In genomic region chr12:79103773-79104172, GRCm38 (mm10) we compare ENCODE assay signal across 14 mouse cellular contexts. TPM values are rescaled to one million over a fixed set of nuclear protein-coding genes. Genes with fewer than 3 reads are reported as not detected.
DNase-seq lines count a peak whose midpoint lies in the region; ATAC-seq and TF ChIP-seq lines count a peak whose summit lies in the region.
"Had no signal": no experiment of that assay in that cellular context is flagged by ENCODE, and none has a peak within 500 bp of the region (broad histone marks: within the 10 kb centered on the region; RNA-seq: fewer than 3 reads in every experiment).

No protein-coding gene starts in this region.

- no peak overlapping the region for H3K9ac ChIP-seq in liver, postnatal 0 days (replicated peaks)
- no peak overlapping the region for H3K9ac ChIP-seq in liver, embryonic 11.5 days (ENCODE audit: low read depth, low read length)
- no peak overlapping the region for H3K9ac ChIP-seq in lung, postnatal 0 days (replicated peaks; ENCODE audit: low read depth)
- H3K9ac ChIP-seq in stomach, postnatal 0 days (ENCODE audit: low read length) = no peak overlapping the region
- no peak overlapping the region for H3K9ac ChIP-seq in forebrain, embryonic 12.5 days
- H3K9ac ChIP-seq in forebrain, embryonic 15.5 days (replicated peaks) = no peak overlapping the region
- H3K9ac ChIP-seq: liver, embryonic 13.5 days had no signal

- peak; percentile 18; the same call in 1 of the 2 replicates for TF ChIP-seq EP300 in liver, postnatal 0 days (IDR thresholded peaks at IDR 0.05; ENCODE audit: low read depth)
- peak; percentile 96 for TF ChIP-seq EP300 in lung, postnatal 0 days (IDR thresholded peaks at IDR 0.05)
- TF ChIP-seq EP300 in stomach, postnatal 0 days (optimal IDR thresholded peaks at IDR 0.05) = no peak

- H3K4me2 ChIP-seq in liver, postnatal 0 days (ENCODE audit: low read depth, low read length) = no peak overlapping the region
- no peak overlapping the region for H3K4me2 ChIP-seq in liver, embryonic 11.5 days
- H3K4me2 ChIP-seq in lung, postnatal 0 days (replicated peaks; ENCODE audit: low read depth, low read length) = no peak overlapping the region
- no peak overlapping the region for H3K4me2 ChIP-seq in stomach, postnatal 0 days (replicated peaks; ENCODE audit: low read depth)
- H3K4me2 ChIP-seq in forebrain, embryonic 12.5 days = no peak overlapping the region
- H3K4me2 ChIP-seq in forebrain, embryonic 15.5 days (replicated peaks) = no peak overlapping the region
- H3K4me2 ChIP-seq: liver, embryonic 13.5 days had no signal

- ATAC-seq in liver, postnatal 0 days = peak; percentile 61; the same call in 1 of the 2 replicates
- ATAC-seq in liver, embryonic 11.5 days (replicated peaks; ENCODE audit: low FRiP score) = no peak
- peak; percentile 93 for ATAC-seq in lung, postnatal 0 days
- ATAC-seq in stomach, postnatal 0 days (ENCODE audit: low FRiP score, low TSS enrichment) = peak; percentile 91
- no peak for ATAC-seq in forebrain, embryonic 12.5 days (ENCODE audit: low FRiP score)
- ATAC-seq in forebrain, embryonic 15.5 days (replicated peaks) = no peak
- ATAC-seq: midbrain, embryonic 16.5 days had no signal

- no peak for TF ChIP-seq CTCF in liver, postnatal 0 days (IDR thresholded peaks at IDR 0.05; ENCODE audit: low read depth)
- no peak for TF ChIP-seq CTCF in lung, postnatal 0 days (IDR thresholded peaks at IDR 0.05)
- TF ChIP-seq CTCF in stomach, postnatal 0 days (IDR thresholded peaks at IDR 0.05; ENCODE audit: low read depth) = no peak

- H3K36me3 ChIP-seq in liver, postnatal 0 days (replicated peaks; ENCODE audit: insufficient read depth, low read length) = no peaks in the 10 kb centered on the region
- H3K36me3 ChIP-seq in liver, embryonic 11.5 days (ENCODE audit: control insufficient read depth, insufficient read depth, low read length) = no peaks in the 10 kb centered on the region
- no peaks in the 10 kb centered on the region for H3K36me3 ChIP-seq in lung, postnatal 0 days (ENCODE audit: insufficient read depth, low read length)
- no peaks in the 10 kb centered on the region for H3K36me3 ChIP-seq in stomach, postnatal 0 days (ENCODE audit: control insufficient read depth, insufficient read depth, low read length)
- H3K36me3 ChIP-seq in forebrain, embryonic 12.5 days (replicated peaks) = no peaks in the 10 kb centered on the region
- no peaks in the 10 kb centered on the region for H3K36me3 ChIP-seq in forebrain, embryonic 15.5 days
- H3K36me3 ChIP-seq: G1E; liver, embryonic 13.5 days had no signal

- DNase-seq in liver, postnatal 0 days = peak; percentile 36
- DNase-seq in liver, embryonic 11.5 days (ENCODE audit: low spot score) = no peak
- DNase-seq in kidney, postnatal 10 days = peak; percentile 14
- peak; percentile 88 for DNase-seq in lung, postnatal 0 days (ENCODE audit: low spot score)
- peak; percentile 82 for DNase-seq in stomach, postnatal 0 days (ENCODE audit: low spot score)
- DNase-seq: adrenal gland, adult 2 months; cerebellum, adult 2 months; liver, embryonic 13.5 days; right cerebral cortex, postnatal 25 days; thymus, postnatal 25 days had no signal

- H3K27ac ChIP-seq in liver, postnatal 0 days (ENCODE audit: low read depth) = 0 out of 2 replicates have a peak overlapping the region, but pooled peaks have one; percentile 55
- no peak overlapping the region for H3K27ac ChIP-seq in liver, embryonic 11.5 days (ENCODE audit: low read depth, low read length)
- peak overlapping the region; percentile 43; the same call in 1 of the 2 replicates for H3K27ac ChIP-seq in lung, postnatal 0 days (ENCODE audit: low read length)
- no peak overlapping the region; the same call in 1 of the 2 replicates for H3K27ac ChIP-seq in stomach, postnatal 0 days (replicated peaks)
- no peak overlapping the region for H3K27ac ChIP-seq in forebrain, embryonic 12.5 days
- H3K27ac ChIP-seq in forebrain, embryonic 15.5 days (replicated peaks) = no peak overlapping the region
- H3K27ac ChIP-seq: liver, embryonic 13.5 days had no signal

- H3K4me1 ChIP-seq in liver, postnatal 0 days (ENCODE audit: insufficient read depth) = no peaks in the 10 kb centered on the region
- H3K4me1 ChIP-seq in liver, embryonic 11.5 days (replicated peaks; ENCODE audit: control insufficient read depth, insufficient read depth, low read length) = no peaks in the 10 kb centered on the region
- no peaks in the 10 kb centered on the region for H3K4me1 ChIP-seq in lung, postnatal 0 days (ENCODE audit: insufficient read depth, low read depth, low read length)
- H3K4me1 ChIP-seq in stomach, postnatal 0 days (replicated peaks; ENCODE audit: control insufficient read depth, insufficient read depth) = no peaks in the 10 kb centered on the region
- no peaks in the 10 kb centered on the region for H3K4me1 ChIP-seq in forebrain, embryonic 12.5 days
- no peaks in the 10 kb centered on the region for H3K4me1 ChIP-seq in forebrain, embryonic 15.5 days
- H3K4me1 ChIP-seq: liver, embryonic 13.5 days had no signal

- 58% methylated on average over 3 of the region's 3 CpGs for WGBS in liver, postnatal 0 days (ENCODE audit: insufficient replicate concordance)
- 75% methylated on average over 3 of the region's 3 CpGs for WGBS in liver, embryonic 11.5 days
- WGBS in lung, postnatal 0 days = 49% methylated on average over 3 of the region's 3 CpGs
- WGBS in stomach, postnatal 0 days = 54% methylated on average over 3 of the region's 3 CpGs
- WGBS in forebrain, embryonic 12.5 days = 96% methylated on average over 3 of the region's 3 CpGs
- WGBS in forebrain, embryonic 15.5 days = 90% methylated on average over 3 of the region's 3 CpGs

- no peaks in the 10 kb centered on the region for H3K27me3 ChIP-seq in liver, postnatal 0 days (ENCODE audit: insufficient read depth, low read length)
- H3K27me3 ChIP-seq in liver, embryonic 11.5 days (replicated peaks; ENCODE audit: control insufficient read depth, insufficient read depth, low read length) = 0 out of 2 replicates have a peak, but pooled peaks cover 2% of the 10 kb centered on the region
- H3K27me3 ChIP-seq in lung, postnatal 0 days (replicated peaks; ENCODE audit: insufficient read depth, low read length) = no peaks in the 10 kb centered on the region
- no peaks in the 10 kb centered on the region for H3K27me3 ChIP-seq in stomach, postnatal 0 days (ENCODE audit: control insufficient read depth, insufficient read depth, low read length)
- H3K27me3 ChIP-seq in forebrain, embryonic 12.5 days = no peaks in the 10 kb centered on the region
- no peaks in the 10 kb centered on the region for H3K27me3 ChIP-seq in forebrain, embryonic 15.5 days

- H3K4me3 ChIP-seq in liver, postnatal 0 days (ENCODE audit: low read depth, low read length) = no peak overlapping the region
- no peak overlapping the region for H3K4me3 ChIP-seq in liver, embryonic 11.5 days (ENCODE audit: low read depth, low read length)
- H3K4me3 ChIP-seq in lung, postnatal 0 days (ENCODE audit: low read depth, low read length) = no peak overlapping the region
- no peak overlapping the region for H3K4me3 ChIP-seq in stomach, postnatal 0 days (ENCODE audit: low read depth, low read length)
- H3K4me3 ChIP-seq in forebrain, embryonic 12.5 days (replicated peaks) = no peak overlapping the region
- no peak overlapping the region for H3K4me3 ChIP-seq in forebrain, embryonic 15.5 days
- H3K4me3 ChIP-seq: liver, embryonic 13.5 days had no signal

- no peaks in the 10 kb centered on the region for H3K9me3 ChIP-seq in liver, postnatal 0 days (ENCODE audit: low read length)
- H3K9me3 ChIP-seq in liver, embryonic 11.5 days (ENCODE audit: control insufficient read depth, low read length) = no peaks in the 10 kb centered on the region
- no peaks in the 10 kb centered on the region for H3K9me3 ChIP-seq in lung, postnatal 0 days (ENCODE audit: low read length)
- H3K9me3 ChIP-seq in stomach, postnatal 0 days (ENCODE audit: control insufficient read depth, low read length) = no peaks in the 10 kb centered on the region
- no peaks in the 10 kb centered on the region for H3K9me3 ChIP-seq in forebrain, embryonic 12.5 days
- H3K9me3 ChIP-seq in forebrain, embryonic 15.5 days = no peaks in the 10 kb centered on the region
- H3K9me3 ChIP-seq: G1E; liver, embryonic 13.5 days had no signal

RNA-seq across cellular contexts. Expression of gene Pigh, which starts 14.3 kb away (rescaled TPM):
- 4.6 and 4.9 TPM in 2 replicates for polyA plus RNA-seq in liver, postnatal 0 days (2015; fragmentation: Nextera tagmentation; extraction: Ambion mirVana)
- 17.0 and 18.7 TPM in 2 replicates for polyA plus RNA-seq in liver, embryonic 11.5 days (2014; fragmentation: Nextera tagmentation; extraction: Ambion mirVana)
- 14.8 and 15.7 TPM in 2 replicates for polyA plus RNA-seq in lung, postnatal 0 days (2015; fragmentation: Nextera tagmentation; extraction: Ambion mirVana)
- 18.8 and 20.3 TPM in 2 replicates for polyA plus RNA-seq in stomach, postnatal 0 days (2015; fragmentation: Nextera tagmentation; extraction: Ambion mirVana)
- 28.7 and 29.9 TPM in 2 replicates for polyA plus RNA-seq in forebrain, embryonic 12.5 days (2016; fragmentation: Nextera tagmentation; extraction: Ambion mirVana)
- polyA plus RNA-seq in forebrain, embryonic 15.5 days (2015; fragmentation: Nextera tagmentation; extraction: Ambion mirVana) = 18.5 and 21.6 TPM in 2 replicates

RNA-seq across cellular contexts. Expression of gene Arg2, which starts 26.8 kb away (rescaled TPM):
- 0.92 and 1.3 TPM in 2 replicates for polyA plus RNA-seq in liver, postnatal 0 days (2015; fragmentation: Nextera tagmentation; extraction: Ambion mirVana)
- 0.45 TPM in 1 of 2 replicates, not detected in the other for polyA plus RNA-seq in liver, embryonic 11.5 days (2014; fragmentation: Nextera tagmentation; extraction: Ambion mirVana)
- 19.1 and 24.8 TPM in 2 replicates for polyA plus RNA-seq in lung, postnatal 0 days (2015; fragmentation: Nextera tagmentation; extraction: Ambion mirVana)
- polyA plus RNA-seq in stomach, postnatal 0 days (2015; fragmentation: Nextera tagmentation; extraction: Ambion mirVana) = 2.0 and 2.2 TPM in 2 replicates
- 8.5 and 9.9 TPM in 2 replicates for polyA plus RNA-seq in forebrain, embryonic 12.5 days (2016; fragmentation: Nextera tagmentation; extraction: Ambion mirVana)
- 13.9 and 15.3 TPM in 2 replicates for polyA plus RNA-seq in forebrain, embryonic 15.5 days (2015; fragmentation: Nextera tagmentation; extraction: Ambion mirVana)
- polyA plus RNA-seq: adrenal gland, adult 2 months; G1E had no signal

Comparison
In these comparisons a context has a peak if more than half of its experiments do, and no peak if none do; other contexts are left out.
1. ATAC-seq: peak in liver, postnatal 0 days (single experiment), lung, postnatal 0 days (single experiment) and stomach, postnatal 0 days (single experiment); none in liver, embryonic 11.5 days (single experiment), forebrain, embryonic 12.5 days (single experiment) and forebrain, embryonic 15.5 days (single experiment).
2. H3K27ac ChIP-seq: peak in liver, postnatal 0 days (single experiment) and lung, postnatal 0 days (single experiment); none in liver, embryonic 11.5 days (single experiment), stomach, postnatal 0 days (single experiment), forebrain, embryonic 12.5 days (single experiment) and forebrain, embryonic 15.5 days (single experiment).